Mouse (Mus musculus): ENCODE measurements around the gene Med20. TPM values are rescaled to one million over a fixed set of nuclear protein-coding genes. Genes with fewer than 3 reads are reported as not detected.
"Not testable (repeated sequence)": the region's sequence is repeated elsewhere in the genome, so short reads cannot be mapped to it uniquely, and the experiment has no call there.

Gene Med20
- total RNA-seq, 2 experiments from 2014 or later, result 19.0 to 19.5 TPM

DNA sequence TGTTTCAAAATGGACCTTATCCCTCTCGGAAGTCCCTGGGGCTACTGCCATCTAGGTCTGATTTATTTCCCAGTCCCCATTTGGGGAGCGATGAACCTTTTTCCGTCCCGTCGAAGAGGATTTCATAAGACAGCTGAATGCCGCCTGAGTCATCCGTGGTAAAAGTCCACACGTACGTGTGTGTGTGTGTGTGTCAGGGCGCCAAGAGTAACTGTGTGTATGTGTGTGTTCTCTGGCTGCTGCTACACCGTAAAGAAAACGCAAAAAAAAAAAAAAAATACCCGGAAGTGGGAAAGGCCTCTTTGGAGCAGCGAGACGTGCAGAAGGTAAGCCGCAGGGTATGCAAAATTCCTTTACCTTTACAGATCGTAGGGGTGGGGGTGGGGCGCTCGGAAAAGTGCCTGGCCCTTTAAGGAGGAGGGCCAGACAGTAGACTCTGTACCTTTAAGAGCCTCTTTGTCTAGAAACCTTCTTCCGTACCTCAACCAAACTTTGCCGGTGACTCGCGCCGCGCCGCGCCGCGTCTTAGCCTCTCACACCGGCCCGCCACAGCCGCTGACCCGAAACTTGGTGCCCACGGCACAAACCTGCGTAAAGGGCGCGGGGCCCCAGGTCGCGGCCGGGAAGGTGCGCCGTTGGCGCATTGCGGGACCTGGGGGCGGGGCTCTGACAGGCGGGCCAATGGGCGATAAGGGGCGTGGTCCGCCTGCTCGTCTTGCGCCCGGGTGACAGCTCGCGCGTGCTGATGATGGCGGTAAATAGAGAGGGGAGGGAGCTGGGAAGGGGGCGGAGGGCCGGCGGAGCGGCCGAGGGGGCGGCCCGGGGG lies 17.7 kb downstream of the Med20 start:
- peak; percentile 95 for DNase-seq

DNA sequence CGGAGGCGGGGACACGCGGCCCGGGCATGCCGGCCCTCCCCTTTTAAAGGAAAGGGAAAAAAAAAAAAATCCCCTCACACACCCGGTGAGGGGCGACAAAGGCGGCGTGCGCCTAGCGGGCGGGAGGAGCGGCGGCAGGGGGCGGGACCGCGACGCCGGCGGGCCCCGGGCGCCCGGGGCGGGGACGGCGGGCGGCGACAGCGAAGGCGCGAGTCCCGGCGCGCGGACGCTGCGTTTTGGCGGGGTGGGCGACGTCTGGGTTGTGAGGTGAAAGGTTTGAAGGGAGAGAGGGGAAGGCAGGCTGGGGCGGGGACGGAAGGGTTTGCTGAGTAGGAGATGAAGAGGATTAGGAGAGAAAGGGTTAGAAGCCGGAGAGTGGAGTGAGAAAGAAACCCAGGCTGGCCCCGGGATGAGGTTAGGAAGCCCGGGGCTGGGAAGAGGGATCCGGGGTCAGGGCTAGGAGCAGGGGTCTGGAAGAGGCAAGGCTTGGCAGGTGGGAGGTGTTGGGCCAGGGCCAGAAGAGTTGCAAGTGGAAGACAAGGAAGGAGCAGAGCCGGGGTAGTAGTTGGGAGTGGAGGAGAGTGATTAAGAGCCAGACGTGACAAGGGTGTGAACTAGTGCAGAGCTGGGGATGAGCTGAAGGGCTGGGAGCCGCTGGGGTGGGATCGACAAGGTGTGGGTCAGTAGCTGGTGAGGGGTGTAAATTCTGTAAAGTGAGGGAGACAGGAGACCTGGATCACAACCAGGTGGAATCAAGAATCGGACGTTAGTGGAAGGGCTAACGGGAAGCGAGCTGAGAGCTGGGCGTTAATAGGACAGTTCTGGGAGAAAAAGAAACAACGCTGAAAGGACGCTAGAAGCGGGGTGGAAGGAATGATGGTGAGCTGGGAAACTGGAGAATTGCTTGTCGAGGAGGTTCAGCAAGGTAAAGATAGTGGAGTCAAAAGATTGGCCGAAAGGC lies 18.6 kb downstream of the Med20 start:
- no peak for DNase-seq

DNA sequence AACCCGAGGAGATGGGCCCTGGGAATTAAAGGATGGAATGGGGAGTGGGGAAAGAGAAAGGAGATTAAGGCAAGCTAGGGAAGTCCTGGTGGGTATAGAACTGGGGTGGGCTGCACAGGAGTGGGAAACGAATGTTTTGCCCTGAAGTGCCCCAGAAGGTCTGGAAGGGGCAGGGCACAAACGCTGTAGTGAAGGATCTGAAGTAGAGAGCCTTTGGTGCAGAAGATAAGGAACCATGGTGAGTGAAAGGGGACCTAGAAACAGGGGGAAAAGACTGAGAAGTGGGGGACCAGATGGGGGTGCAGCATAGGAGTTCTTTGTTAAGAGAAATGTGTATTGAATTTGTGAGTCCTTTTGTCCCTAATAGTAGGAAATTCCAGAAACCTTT lies 19.3 kb downstream of the Med20 start, which contains the start of gene Usp49:
Usp49 (plus strand) TSS at position 13 of the 388 bp plus-strand sequence.
- no peak for DNase-seq

DNA sequence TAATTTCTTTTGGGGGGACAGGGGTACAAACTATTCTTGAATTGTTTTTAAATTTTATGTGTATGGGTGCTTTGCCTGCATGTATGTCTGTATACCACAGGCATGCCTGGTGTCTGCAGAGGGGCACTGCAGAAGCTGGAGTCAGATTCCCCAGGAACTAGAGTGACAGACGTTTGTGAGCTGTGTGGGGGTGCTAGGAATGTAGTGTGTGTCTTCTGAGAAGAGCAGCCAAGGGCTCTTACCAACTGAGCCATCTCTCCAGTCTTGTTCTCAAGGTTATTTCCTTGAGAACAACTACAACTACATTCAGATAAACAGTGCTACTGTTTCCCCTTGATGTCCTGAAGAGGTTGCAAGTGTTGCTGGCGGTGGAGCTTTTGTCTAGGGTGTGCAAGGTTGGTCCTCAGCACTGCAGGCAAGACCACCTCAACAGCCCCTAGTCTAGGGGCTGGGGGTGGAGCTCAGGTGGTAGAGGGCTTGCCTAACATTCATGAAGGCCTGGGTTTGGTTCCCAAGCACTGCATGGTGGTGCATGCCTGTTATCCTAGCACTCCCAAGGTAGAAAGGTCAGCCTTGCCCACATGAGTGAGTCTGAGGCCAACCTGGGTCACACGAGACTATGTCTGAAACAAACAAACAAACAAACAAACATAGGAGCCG lies 20.9 kb downstream of the Med20 start:
- no peak for DNase-seq

DNA sequence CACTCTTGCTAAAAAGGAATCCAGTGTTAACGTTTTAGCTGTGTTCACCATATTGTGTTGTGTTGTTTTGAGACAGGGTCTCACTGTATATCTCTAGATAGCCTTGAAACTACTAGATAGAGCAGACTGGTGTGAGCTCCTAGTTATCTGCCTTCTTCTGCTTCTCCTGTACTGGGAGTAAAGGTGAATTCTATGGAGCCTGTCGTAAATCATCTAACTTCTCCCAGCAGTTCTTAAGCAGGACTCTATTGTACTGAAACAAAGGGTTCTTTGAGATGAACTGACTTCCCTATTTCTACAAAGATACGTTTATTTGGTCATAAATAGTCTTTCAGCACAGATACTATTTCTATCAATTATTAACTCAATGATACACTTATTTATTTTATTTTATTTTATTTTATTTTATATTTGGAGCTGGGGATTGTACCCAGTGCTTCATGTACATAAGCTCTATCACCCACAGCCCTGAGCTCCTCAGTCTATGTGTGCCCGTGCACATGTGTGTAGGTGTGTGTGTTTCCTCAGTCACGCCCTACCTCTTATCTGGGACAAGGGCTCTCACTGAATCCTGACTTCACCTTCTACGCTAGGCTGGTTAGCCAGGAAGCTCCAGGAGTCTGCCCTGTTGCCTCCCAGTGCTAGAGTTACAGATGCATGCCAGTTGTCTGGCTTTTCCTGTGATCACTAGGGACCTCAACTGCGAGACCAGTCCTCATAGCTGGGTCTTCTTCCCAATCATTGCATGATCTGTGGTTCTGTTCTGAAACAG lies 22.8 kb downstream of the Med20 start:
- DNase-seq, result no peak

DNA sequence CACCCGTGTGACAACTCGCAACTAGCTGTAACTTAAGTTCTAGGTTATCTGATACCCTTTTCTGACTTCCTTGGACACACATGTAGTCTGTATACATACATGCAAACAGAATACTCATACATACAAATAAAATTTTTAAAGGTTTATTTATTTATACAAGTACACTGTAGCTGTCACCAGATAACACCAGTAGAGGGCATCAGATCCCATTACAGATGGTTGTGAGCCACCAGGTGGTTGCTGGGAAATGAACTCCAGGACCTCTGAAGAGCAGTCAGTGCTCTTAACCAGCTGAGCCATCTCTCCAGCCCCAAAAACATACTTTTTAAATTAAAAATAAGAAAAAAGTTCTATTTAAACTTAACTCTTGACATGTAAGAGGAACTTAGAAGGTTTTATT lies 31.6 kb downstream of the Med20 start:
- DNase-seq, result no peak

DNA sequence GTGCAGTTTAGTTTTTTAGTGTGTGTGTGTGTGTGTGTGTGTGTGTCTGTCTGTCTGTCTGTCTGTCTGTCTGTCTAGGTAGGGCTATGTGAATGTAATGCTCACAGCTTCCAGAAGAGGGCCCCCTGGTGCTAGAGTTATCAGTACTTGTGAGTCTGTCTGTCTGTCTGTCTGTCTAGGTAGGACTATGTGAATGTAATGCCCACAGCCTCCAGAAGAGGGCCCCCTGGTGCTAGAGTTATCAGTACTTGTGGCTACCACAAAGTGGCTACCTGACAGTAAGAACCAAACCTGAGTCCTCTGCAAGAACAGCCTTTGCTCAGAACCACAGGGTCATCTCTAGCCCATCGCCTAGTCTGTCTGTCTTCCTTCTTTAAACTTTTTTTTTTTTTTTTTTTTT lies 35.3 kb downstream of the Med20 start:
- DNase-seq, result peak; percentile 39 to 66

DNA sequence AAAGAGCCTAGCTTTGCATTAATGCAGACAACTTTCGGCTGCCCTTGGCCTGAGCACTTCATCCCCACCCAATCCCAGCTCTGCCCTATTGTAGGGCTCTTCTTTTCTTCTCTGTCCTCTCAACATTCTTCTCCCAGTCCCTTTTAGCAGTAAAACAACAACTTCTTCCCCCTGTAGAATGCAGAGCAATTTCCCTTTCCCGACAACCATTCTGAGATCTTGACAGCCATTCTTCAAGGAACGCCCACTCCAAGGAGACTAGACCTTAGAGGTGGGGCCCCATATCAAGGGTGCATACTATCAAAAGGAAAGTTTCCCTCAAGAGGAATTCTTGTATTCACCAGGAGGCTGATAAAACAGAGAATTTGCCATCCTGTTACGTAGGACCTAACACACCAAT lies 37.6 kb downstream of the Med20 start:
- DNase-seq, result no peak

DNA sequence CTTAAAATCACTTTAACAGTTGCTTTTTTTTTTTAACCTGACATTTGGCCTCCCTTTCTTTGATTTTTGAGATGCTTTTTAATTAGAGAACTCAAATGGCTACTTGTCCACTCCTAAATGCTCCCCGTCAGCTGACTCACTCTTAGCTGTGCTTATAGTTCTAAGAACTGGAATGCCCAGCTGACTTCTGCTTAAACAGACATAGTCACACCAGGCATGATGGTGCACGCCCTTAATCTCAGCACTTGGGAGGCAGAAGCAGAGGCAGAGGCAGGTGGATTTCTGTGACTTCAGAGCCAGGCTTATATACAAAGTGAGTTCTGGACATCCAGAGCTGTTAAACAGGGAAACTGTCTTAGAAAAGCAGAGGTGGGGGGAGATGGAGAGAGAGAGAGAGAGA lies 40.6 kb downstream of the Med20 start:
- DNase-seq, result no peak

DNA sequence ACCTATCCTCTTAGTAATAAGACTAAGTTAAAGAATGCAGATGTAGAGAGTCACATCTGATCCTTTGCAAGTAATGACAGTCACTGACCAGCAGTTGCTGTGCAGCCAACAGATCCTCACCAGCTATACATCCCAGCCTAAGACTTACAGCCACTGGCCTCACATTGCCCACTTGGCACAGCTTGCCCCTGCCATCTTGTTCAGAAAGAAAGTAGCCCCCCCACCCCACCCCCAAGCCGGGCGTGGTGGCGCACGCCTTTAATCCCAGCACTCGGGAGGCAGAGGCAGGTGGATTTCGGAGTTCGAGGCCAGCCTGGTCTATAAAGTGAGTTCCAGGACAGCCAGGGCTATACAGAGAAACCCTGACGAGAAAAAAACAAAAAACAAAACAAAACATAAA lies 43.0 kb downstream of the Med20 start:
- DNase-seq, result not testable (repeated sequence)

DNA sequence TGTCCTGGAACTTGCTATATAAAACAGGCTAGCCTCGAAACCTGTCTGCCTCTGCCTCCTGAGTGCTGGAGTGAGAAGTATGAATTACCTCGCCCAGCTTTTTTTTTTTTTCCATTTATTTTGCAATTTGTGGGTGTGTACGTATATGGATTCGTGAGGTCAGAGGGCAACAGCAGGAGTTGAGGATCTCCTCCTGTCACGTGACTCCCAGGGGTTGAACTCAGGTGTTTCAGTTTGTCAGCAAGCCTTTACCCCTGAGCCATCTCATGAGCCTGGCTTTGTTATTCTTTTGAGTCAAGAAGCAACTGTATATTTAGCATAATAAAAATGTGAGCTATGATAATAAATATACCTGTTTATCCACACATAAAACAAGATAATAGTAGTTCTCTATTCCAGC lies 44.3 kb downstream of the Med20 start:
- no peak for DNase-seq

DNA sequence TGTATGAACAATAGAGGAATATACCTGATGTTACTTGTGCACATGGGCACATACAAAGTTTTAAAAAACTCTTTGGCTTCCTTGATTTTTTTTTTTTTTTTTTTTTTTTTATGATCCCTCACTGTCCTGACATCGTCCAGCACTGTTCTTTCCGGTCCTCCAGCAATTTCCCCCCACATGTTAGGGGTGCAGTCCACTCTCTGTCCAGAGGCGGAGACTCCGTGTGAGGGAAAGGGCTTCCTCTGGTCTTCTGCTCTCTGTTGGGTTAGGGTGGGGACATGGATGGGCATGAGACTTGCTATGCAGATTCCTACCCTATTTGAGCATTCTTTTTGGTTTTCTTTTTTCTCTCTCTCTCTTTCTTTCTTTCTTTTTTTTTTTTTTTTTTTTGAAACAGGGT lies 46.5 kb downstream of the Med20 start:
- DNase-seq, result no peak

DNA sequence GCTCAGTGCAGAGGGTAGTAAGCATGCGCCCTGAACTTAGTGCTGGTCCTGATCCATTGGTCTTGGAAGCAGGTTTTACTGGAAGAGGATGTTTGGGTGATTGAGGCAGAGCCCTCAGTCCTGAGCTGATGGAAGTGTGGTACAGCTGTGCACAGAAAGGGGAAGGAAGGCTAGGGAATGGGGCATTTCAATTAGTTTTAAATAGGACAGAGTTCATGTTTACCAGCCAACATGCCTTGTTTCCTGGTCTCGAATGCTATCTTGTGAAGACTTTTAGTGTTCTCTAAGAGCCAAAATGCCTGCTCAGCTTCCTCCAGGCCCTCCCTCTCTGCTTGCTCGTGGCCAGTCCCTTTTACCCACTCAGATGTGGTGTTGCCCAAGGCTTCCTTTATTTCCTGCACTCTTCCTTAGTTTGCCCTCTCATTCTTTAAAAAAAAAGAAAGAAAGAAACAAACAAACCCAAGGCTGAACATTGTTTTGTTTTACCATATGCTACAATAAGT lies 47.4 kb downstream of the Med20 start:
- peak in 1 of 2 experiments; percentile 34 for DNase-seq

DNA sequence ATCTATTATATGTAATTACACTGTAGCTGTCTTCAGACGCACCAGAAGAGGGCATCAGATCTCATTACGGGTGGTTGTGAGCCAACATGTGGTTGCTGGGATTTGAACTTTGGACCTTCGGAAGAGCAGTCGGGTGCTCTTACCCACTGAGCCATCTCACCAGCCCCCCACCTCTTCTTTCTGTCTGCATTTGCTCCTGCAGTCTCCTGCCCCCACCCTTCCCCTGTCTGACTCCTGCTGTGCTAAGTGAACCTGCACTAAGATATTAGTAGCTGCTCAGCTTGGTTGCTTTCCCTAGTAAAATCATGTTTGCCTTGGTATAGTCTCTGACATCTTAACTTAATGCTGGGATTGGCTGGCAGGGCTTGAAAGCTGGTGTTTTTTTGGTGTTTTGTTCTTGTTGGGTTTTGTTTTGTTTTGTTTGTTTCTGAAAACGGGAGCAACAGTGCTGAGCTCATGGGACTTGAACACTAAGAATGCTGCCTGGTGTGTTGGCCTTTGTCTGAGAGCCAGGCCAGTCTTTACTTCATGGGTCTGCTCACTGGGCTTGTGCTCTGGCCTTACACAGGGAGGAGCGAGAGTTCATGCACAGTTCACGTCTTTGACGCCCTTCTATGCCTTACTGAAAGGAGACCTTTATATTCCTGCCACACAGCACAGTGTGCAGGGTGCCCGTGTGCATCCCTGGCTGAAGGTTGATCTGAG lies 51.8 kb downstream of the Med20 start:
- no peak for DNase-seq

DNA sequence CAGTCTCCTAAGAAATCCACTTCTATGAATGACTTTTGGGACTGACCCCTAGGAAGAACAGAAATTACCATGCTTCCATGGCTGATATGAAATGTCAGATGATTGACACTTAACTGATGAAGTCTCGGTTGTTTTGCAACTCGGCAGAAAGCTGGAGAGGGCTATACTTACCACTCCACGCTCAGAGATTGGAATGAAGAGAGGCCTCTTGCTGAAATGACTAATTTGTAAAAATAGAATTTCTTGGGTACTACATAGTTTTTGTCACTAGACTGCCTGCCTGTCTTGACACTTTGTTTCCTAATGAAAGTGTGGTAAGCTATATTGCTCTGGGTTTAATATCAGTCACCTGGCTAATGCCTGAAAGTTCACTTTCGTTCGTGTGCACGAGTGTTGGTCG lies 53.1 kb downstream of the Med20 start:
- no peak for DNase-seq

DNA sequence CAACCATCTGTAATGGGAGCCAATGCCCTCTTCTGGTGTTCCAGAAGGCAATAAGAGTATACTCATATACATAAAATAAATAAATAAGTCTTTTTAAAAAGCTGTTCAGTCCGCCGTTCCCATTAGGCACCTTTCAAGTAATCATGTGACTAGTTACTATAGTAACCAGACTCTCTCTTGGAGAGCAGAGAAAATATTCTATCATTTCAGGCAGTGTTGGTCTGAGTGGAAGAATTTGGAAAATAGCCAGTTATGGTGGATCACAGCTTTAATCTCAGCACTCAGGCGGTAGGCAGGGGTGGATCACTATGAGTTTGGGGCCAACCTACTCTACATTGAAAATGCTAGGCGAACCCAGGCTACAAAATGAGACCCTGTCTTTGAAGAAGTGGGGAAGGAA lies 57.8 kb downstream of the Med20 start:
- no peak for DNase-seq

DNA sequence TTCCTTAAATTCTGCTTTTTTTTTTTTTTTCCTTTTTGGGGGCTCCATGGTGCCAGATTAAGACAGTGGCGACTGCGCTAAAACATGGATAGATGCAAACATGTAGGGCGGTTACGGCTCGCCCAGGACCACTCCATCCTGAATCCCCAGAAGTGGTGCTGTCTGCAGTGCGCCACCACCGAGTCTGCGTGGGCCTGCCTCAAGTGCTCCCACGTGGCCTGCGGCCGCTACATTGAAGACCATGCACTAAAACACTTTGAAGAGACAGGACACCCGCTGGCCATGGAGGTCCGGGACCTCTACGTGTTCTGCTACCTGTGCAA lies 60.6 kb downstream of the Med20 start:
- DNase-seq, result no peak

DNA sequence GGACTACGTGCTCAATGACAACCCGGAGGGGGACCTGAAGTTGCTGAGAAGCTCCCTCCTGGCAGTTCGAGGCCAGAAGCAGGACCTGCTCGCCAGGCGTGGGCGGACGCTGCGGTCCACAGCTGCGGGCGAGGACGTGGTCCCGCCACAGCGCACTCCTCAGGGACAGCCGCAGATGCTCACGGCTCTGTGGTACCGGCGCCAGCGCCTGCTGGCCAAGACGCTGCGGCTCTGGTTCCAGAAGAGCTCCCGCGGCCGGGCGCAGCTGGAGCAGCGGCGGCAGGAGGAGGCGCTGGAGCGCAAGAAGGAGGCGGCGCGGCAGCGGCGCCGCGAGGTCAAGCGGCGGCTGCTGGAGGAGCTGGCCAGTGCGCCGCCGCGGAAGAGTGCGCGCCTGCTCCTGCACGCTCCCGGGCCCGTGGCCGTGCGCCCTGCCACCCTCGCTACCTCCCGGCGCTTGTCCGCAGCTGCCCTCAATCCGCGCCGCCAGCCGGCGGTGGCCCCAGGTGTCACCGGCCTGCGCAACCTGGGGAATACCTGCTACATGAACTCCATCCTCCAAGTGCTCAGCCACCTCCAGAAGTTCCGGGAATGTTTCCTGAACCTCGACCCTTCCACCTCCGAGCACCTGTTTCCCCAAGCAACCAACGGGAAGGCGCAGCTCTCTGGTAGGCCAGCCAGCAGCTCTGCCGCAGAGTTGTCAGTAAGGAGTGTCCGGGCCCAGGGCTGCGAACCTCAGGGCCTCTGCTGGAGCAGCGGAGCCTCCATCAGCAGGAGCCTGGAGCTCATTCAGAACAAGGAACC lies 61.1 kb downstream of the Med20 start:
- DNase-seq, result peak; percentile 64 to 79
